Mouse (Mus musculus) cortical plate, adult 2 months (tissue): ENCODE results near the gene Rtf2.

ENCODE experiments used
- CTCF ChIP-seq: fragments of 200-500 bp; IDR thresholded peaks from 2 replicates; pipeline ENCODE4 v1.5.1; 2011; ENCODE audit warnings: mild to moderate bottlenecking, control low read depth, low read length; ENCODE audit not compliant: insufficient read depth; ENCODE audit errors: extremely low read depth
- POLR2A ChIP-seq: fragments of 200-500 bp; IDR thresholded peaks from 2 replicates; pipeline ENCODE4 v1.6.1; 2011; ENCODE audit warnings: mild to moderate bottlenecking, low read length, control low read depth; ENCODE audit not compliant: insufficient read depth; ENCODE audit errors: extremely low read depth

DNA sequence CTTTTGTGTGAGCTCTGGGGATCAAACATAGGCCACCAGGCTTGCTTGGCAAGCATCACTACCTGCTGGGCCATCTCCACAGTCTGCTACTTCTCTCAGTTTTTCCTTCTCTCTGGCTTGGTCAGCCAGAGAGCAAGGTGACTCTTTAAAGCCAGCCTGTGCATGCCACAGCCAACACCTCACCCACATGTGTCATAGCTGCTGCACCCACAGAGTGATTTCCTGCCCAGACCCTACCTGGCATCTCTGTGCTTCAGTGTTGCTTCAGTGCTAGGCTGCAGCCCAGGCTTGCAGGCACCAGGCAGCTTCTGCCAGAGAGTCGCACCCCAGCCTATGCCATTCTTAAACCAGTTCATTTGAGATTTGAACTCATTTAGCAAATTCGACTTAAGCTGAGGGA lies 32.9 kb upstream of the Rtf2 start:
- TF ChIP-seq CTCF = no peak
- TF ChIP-seq POLR2A = no peak
